Mouse (Mus musculus) stomach, embryonic 16.5 days (tissue): Measurements from ENCODE around the gene Gipc1. TPM values are rescaled to one million over a fixed set of nuclear protein-coding genes. Genes with fewer than 3 reads are reported as not detected.

Experiments
- ATAC-seq: fragments of 200-750 bp; cut with Nextera tagmentation; 2 replicates; pipeline ENCODE4 v1.8.0; 2017; ENCODE audit warnings: moderate number of reproducible peaks, moderate TSS enrichment; ENCODE audit not compliant: insufficient read depth, low FRiP score
- H3K27ac ChIP-seq: fragments of 300-500 bp; sonication (generic); 2 replicates; pipeline ENCODE4 v1.5.1; 2014; ENCODE audit warnings: low read length
- H3K27me3 ChIP-seq: fragments of 300-500 bp; sonication (generic); 2 replicates; pipeline ENCODE4 v1.6.1; 2014; ENCODE audit warnings: low read length, control low read depth, mixed read lengths; ENCODE audit not compliant: control insufficient read depth, insufficient read depth
- H3K36me3 ChIP-seq: fragments of 300-500 bp; sonication (generic); 2 replicates; pipeline ENCODE4 v1.6.1; 2014; ENCODE audit warnings: low read length; ENCODE audit not compliant: control insufficient read depth, insufficient read depth
- H3K4me1 ChIP-seq: fragments of 300-500 bp; sonication (generic); 2 replicates; pipeline ENCODE4 v1.6.1; 2014; ENCODE audit warnings: low read length, control low read depth, mixed read lengths; ENCODE audit not compliant: control insufficient read depth, insufficient read depth
- H3K4me2 ChIP-seq: fragments of 300-500 bp; sonication (generic); 2 replicates; pipeline ENCODE4 v1.6.1; 2014; ENCODE audit warnings: low read depth, low read length, mixed read lengths
- H3K4me3 ChIP-seq: fragments of 300-500 bp; sonication (generic); replicated peaks from 2 replicates; pipeline ENCODE4 v1.5.1; 2014; ENCODE audit warnings: mild to moderate bottlenecking, low read length
- H3K9ac ChIP-seq: fragments of 300-500 bp; sonication (generic); 2 replicates; pipeline ENCODE4 v1.6.1; 2014; ENCODE audit warnings: low read length
- H3K9me3 ChIP-seq: fragments of 300-500 bp; sonication (generic); replicated peaks from 2 replicates; pipeline ENCODE4 v1.6.1; 2016; ENCODE audit warnings: low read length, control low read depth; ENCODE audit not compliant: control insufficient read depth
- WGBS: fragments of 180-500 bp; shearing (Covaris S2); extraction: QIAGEN DNeasy Blood & Tissue Kit; methylation state at CpG from one replicate; pipeline ENCODE4 v1.1.7; 2014; 5-methylcytosine and 5-hydroxymethylcytosine counted together
- polyA plus RNA-seq: library from polyadenylated mRNA; unstranded; fragments of >200 nt; fragmentation: Nextera tagmentation; extraction: Ambion mirVana; gene quantifications from 2 replicates; pipeline ENCODE4 v1.2.1, GENCODE M21; 2015

Gene Gipc1
- polyA plus RNA-seq, 1 experiment from 2014 or later, result 190 TPM

- no peak for ATAC-seq
- no peaks in the 10 kb centered on the region for H3K9me3 ChIP-seq
- 94% methylated on average over 9 of the region's 9 CpGs for WGBS
- no peak overlapping the region for H3K27ac ChIP-seq
- H3K4me1 ChIP-seq, result 0 out of 2 replicates have a peak, but pooled peaks cover 7% of the 10 kb centered on the region
- H3K4me3 ChIP-seq, result no peak overlapping the region
- peaks cover 29% of the 10 kb centered on the region for H3K36me3 ChIP-seq
- H3K27me3 ChIP-seq, result no peaks in the 10 kb centered on the region
- H3K9ac ChIP-seq, result no peak overlapping the region
- no peak overlapping the region for H3K4me2 ChIP-seq
These were observed 32.0 kb downstream of the Gipc1 start for GRCm38 (mm10) chr8:83684517-83684916.

GRCm38 (mm10) chr8:83689264-83689663 is 36.8 kb downstream of the Gipc1 start:
- Histone ChIP-seq H3K27me3 (no peaks in the 10 kb centered on the region), H3K4me1 (peaks cover 6% of the 10 kb centered on the region; the same call in 1 of the 2 replicates), H3K36me3 (peaks cover 27% of the 10 kb centered on the region), H3K9me3 (no peaks in the 10 kb centered on the region), H3K27ac (no peak overlapping the region), H3K4me2 (no peak overlapping the region), H3K9ac (no peak overlapping the region), H3K4me3 (no peak overlapping the region)
- WGBS, result 90% methylated on average over 6 of the region's 6 CpGs
- no peak for ATAC-seq

GRCm38 (mm10) chr8:83693609-83694236 is 41.2 kb downstream of the Gipc1 start:
- no peak overlapping the region for H3K27ac ChIP-seq
- H3K9me3 ChIP-seq, result no peaks in the 10 kb centered on the region
- H3K4me1 ChIP-seq, result peaks cover 35% of the 10 kb centered on the region
- no peaks in the 10 kb centered on the region for H3K27me3 ChIP-seq
- ATAC-seq, result no peak
- 76% methylated on average over 10 of the region's 10 CpGs for WGBS
- no peak overlapping the region for H3K9ac ChIP-seq
- H3K36me3 ChIP-seq, result peaks cover 17% of the 10 kb centered on the region
- H3K4me2 ChIP-seq, result no peak overlapping the region
- no peak overlapping the region for H3K4me3 ChIP-seq

- H3K4me2 ChIP-seq, result no peak overlapping the region
- no peaks in the 10 kb centered on the region for H3K9me3 ChIP-seq
- peak overlapping the region; percentile 8; the same call in 1 of the 2 replicates for H3K27ac ChIP-seq
- no peak overlapping the region for H3K9ac ChIP-seq
- ATAC-seq, result no peak
- no peaks in the 10 kb centered on the region for H3K27me3 ChIP-seq
- peaks cover 38% of the 10 kb centered on the region for H3K4me1 ChIP-seq
- WGBS, result 65% methylated on average over 11 of the region's 11 CpGs
- H3K4me3 ChIP-seq, result no peak overlapping the region
- peaks cover 14% of the 10 kb centered on the region for H3K36me3 ChIP-seq
These were observed 42.1 kb downstream of the Gipc1 start for GRCm38 (mm10) chr8:83694369-83695160.

GRCm38 (mm10) chr8:83695351-83696106 is 43.1 kb downstream of the Gipc1 start:
- H3K27me3 ChIP-seq, result no peaks in the 10 kb centered on the region
- peaks cover 12% of the 10 kb centered on the region for H3K36me3 ChIP-seq
- H3K9ac ChIP-seq, result no peak overlapping the region
- peaks cover 43% of the 10 kb centered on the region for H3K4me1 ChIP-seq
- no peak for ATAC-seq
- no peak overlapping the region for H3K4me3 ChIP-seq
- H3K27ac ChIP-seq, result 0 out of 2 replicates have a peak overlapping the region, but pooled peaks have one; percentile 8
- no peaks in the 10 kb centered on the region for H3K9me3 ChIP-seq
- WGBS, result 74% methylated on average over 10 of the region's 17 CpGs
- H3K4me2 ChIP-seq, result no peak overlapping the region

GRCm38 (mm10) chr8:83697374-83698220 is 45.1 kb downstream of the Gipc1 start:
- H3K36me3 ChIP-seq, result no peaks in the 10 kb centered on the region
- H3K9me3 ChIP-seq, result no peaks in the 10 kb centered on the region; the same call in 1 of the 2 replicates
- peak overlapping the region; percentile 97 for H3K9ac ChIP-seq
- ATAC-seq, result no peak
- H3K4me3 ChIP-seq, result peak overlapping the region; percentile 89
- H3K27ac ChIP-seq, result peak overlapping the region; percentile 86
- H3K27me3 ChIP-seq, result no peaks in the 10 kb centered on the region
- peak overlapping the region; percentile 94 for H3K4me2 ChIP-seq
- H3K4me1 ChIP-seq, result peaks cover 43% of the 10 kb centered on the region
- 34% methylated on average over 19 of the region's 19 CpGs for WGBS

- Histone ChIP-seq H3K4me3 (peak overlapping the region; percentile 89), H3K4me1 (peaks cover 41% of the 10 kb centered on the region), H3K9me3 (no peaks in the 10 kb centered on the region; the same call in 1 of the 2 replicates), H3K4me2 (peak overlapping the region; percentile 94), H3K27me3 (no peaks in the 10 kb centered on the region), H3K27ac (peak overlapping the region; percentile 86), H3K9ac (peak overlapping the region; percentile 97), H3K36me3 (no peaks in the 10 kb centered on the region)
- ATAC-seq, result peak; percentile 11; the same call in 1 of the 2 replicates
- WGBS, result 5% methylated on average over 15 of the region's 15 CpGs
These were observed 45.8 kb downstream of the Gipc1 start for GRCm38 (mm10) chr8:83698291-83698660.

- Histone ChIP-seq H3K9me3 (no peaks in the 10 kb centered on the region; the same call in 1 of the 2 replicates), H3K27ac (peak within 1 kb of the TSS; percentile 86), H3K4me2 (peak within 1 kb of the TSS; percentile 94), H3K4me3 (peak within 1 kb of the TSS; percentile 89), H3K4me1 (peaks cover 40% of the 10 kb centered on the region), H3K9ac (peak within 1 kb of the TSS; percentile 97), H3K27me3 (no peaks in the 10 kb centered on the region), H3K36me3 (no peaks in the 10 kb centered on the region)
- ATAC-seq, result peak; percentile 94
- under 1% methylated on average over 85 of the region's 85 CpGs for WGBS
These were observed 46.4 kb downstream of the Gipc1 start, which contains the start of gene Pkn1 for GRCm38 (mm10) chr8:83698661-83699453. Gene Pkn1 (minus strand): TSS chr8:83699179.
